Mouse (Mus musculus): ENCODE measurements around the gene Cherp. TPM values are rescaled to one million over a fixed set of nuclear protein-coding genes. Genes with fewer than 3 reads are reported as not detected.

The Cherp gene
- polyA plus RNA-seq, 1 experiment from 2014 or later: 58.2 TPM

- ATAC-seq: no peak
- WGBS: 63% methylated on average over 13 of the region's 13 CpGs
- H3K9ac ChIP-seq (replicated peaks; ENCODE audit: low read depth, low read length): no peak overlapping the region
These were observed 45.4 kb downstream of the Cherp start for GRCm38 (mm10) chr8:72429676-72430075.

GRCm38 (mm10) chr8:72422926-72423325 is 52.1 kb downstream of the Cherp start:
- H3K4me2 ChIP-seq (ENCODE audit: low read length): no peak overlapping the region
- no peaks in the 10 kb centered on the region for H3K36me3 ChIP-seq (ENCODE audit: control insufficient read depth, insufficient read depth)
- 44% methylated on average over 1 of the region's 1 CpGs for WGBS
- H3K27me3 ChIP-seq (replicated peaks; ENCODE audit: control insufficient read depth, insufficient read depth, low read length): no peaks in the 10 kb centered on the region
- H3K9ac ChIP-seq (replicated peaks; ENCODE audit: low read depth, low read length): no peak overlapping the region
- peaks cover 27% of the 10 kb centered on the region for H3K4me1 ChIP-seq (replicated peaks; ENCODE audit: control insufficient read depth, insufficient read depth, low read length)
- H3K9me3 ChIP-seq (ENCODE audit: control insufficient read depth, low read length): no peaks in the 10 kb centered on the region
- no peak for ATAC-seq
- H3K4me3 ChIP-seq (replicated peaks; ENCODE audit: low read length): no peak overlapping the region
- no peak overlapping the region for H3K27ac ChIP-seq (ENCODE audit: low read length)

More at GRCm38 (mm10) chr8:72429676-72430075, 45.4 kb downstream of the Cherp start:
- no peaks in the 10 kb centered on the region for H3K9me3 ChIP-seq (ENCODE audit: control insufficient read depth, low read length)
- H3K4me1 ChIP-seq (replicated peaks; ENCODE audit: control insufficient read depth, insufficient read depth, low read length): no peaks in the 10 kb centered on the region
- no peaks in the 10 kb centered on the region for H3K27me3 ChIP-seq (replicated peaks; ENCODE audit: control insufficient read depth, insufficient read depth, low read length)
- H3K36me3 ChIP-seq (ENCODE audit: control insufficient read depth, insufficient read depth): no peaks in the 10 kb centered on the region
- no peak overlapping the region for H3K4me2 ChIP-seq (ENCODE audit: low read length)
- H3K27ac ChIP-seq (ENCODE audit: low read length): no peak overlapping the region
- H3K4me3 ChIP-seq (replicated peaks; ENCODE audit: low read length): no peak overlapping the region

- Histone ChIP-seq H3K4me2 (ENCODE audit: low read length) (peak within 1 kb of the TSS; percentile 72), H3K4me3 (replicated peaks; ENCODE audit: low read length) (peak within 1 kb of the TSS; percentile 89), H3K27me3 (replicated peaks; ENCODE audit: control insufficient read depth, insufficient read depth, low read length) (no peaks in the 10 kb centered on the region), H3K36me3 (ENCODE audit: control insufficient read depth, insufficient read depth) (no peaks in the 10 kb centered on the region), H3K27ac (ENCODE audit: low read length) (peak within 1 kb of the TSS; percentile 90), H3K9ac (replicated peaks; ENCODE audit: low read depth, low read length) (peak within 1 kb of the TSS; percentile 94), H3K4me1 (replicated peaks; ENCODE audit: control insufficient read depth, insufficient read depth, low read length) (peaks cover 37% of the 10 kb centered on the region), H3K9me3 (ENCODE audit: control insufficient read depth, low read length) (no peaks in the 10 kb centered on the region)
- WGBS: under 1% methylated on average over 48 of the region's 48 CpGs
- ATAC-seq: peak; percentile 98
These were observed 53.4 kb downstream of the Cherp start, which contains the start of gene Eps15l1 for GRCm38 (mm10) chr8:72421362-72422335. Eps15l1 (minus strand) TSS chr8:72421460.

GRCm38 (mm10) chr8:72420571-72421361 is 54.3 kb downstream of the Cherp start:
- H3K4me1 ChIP-seq (replicated peaks; ENCODE audit: control insufficient read depth, insufficient read depth, low read length): peaks cover 41% of the 10 kb centered on the region
- peak; percentile 54 for ATAC-seq

GRCm38 (mm10) chr8:72418073-72418472 is 57.0 kb downstream of the Cherp start:
- H3K27me3 ChIP-seq (replicated peaks; ENCODE audit: control insufficient read depth, insufficient read depth, low read length): no peaks in the 10 kb centered on the region
- peaks cover 43% of the 10 kb centered on the region for H3K4me1 ChIP-seq (replicated peaks; ENCODE audit: control insufficient read depth, insufficient read depth, low read length)
- ATAC-seq: no peak
- H3K9ac ChIP-seq (replicated peaks; ENCODE audit: low read depth, low read length): no peak overlapping the region
- H3K36me3 ChIP-seq (ENCODE audit: control insufficient read depth, insufficient read depth): no peaks in the 10 kb centered on the region
- 97% methylated on average over 4 of the region's 4 CpGs for WGBS
- H3K9me3 ChIP-seq (ENCODE audit: control insufficient read depth, low read length): no peaks in the 10 kb centered on the region
- no peak overlapping the region for H3K27ac ChIP-seq (ENCODE audit: low read length)
- no peak overlapping the region for H3K4me2 ChIP-seq (ENCODE audit: low read length)
- no peak overlapping the region for H3K4me3 ChIP-seq (replicated peaks; ENCODE audit: low read length)

More at GRCm38 (mm10) chr8:72420571-72421361, 54.3 kb downstream of the Cherp start:
- Histone ChIP-seq H3K36me3 (ENCODE audit: control insufficient read depth, insufficient read depth) (no peaks in the 10 kb centered on the region), H3K27me3 (replicated peaks; ENCODE audit: control insufficient read depth, insufficient read depth, low read length) (no peaks in the 10 kb centered on the region), H3K27ac (ENCODE audit: low read length) (peak overlapping the region; percentile 90), H3K9ac (replicated peaks; ENCODE audit: low read depth, low read length) (peak overlapping the region; percentile 94), H3K9me3 (ENCODE audit: control insufficient read depth, low read length) (no peaks in the 10 kb centered on the region), H3K4me2 (ENCODE audit: low read length) (peak overlapping the region; percentile 72), H3K4me3 (replicated peaks; ENCODE audit: low read length) (peak overlapping the region; percentile 89)
- WGBS: under 1% methylated on average over 52 of the region's 73 CpGs

- Histone ChIP-seq H3K27ac (ENCODE audit: low read length) (no peak overlapping the region), H3K9ac (replicated peaks; ENCODE audit: low read depth, low read length) (no peak overlapping the region), H3K27me3 (replicated peaks; ENCODE audit: control insufficient read depth, insufficient read depth, low read length) (no peaks in the 10 kb centered on the region), H3K9me3 (ENCODE audit: control insufficient read depth, low read length) (no peaks in the 10 kb centered on the region), H3K36me3 (ENCODE audit: control insufficient read depth, insufficient read depth) (no peaks in the 10 kb centered on the region), H3K4me1 (replicated peaks; ENCODE audit: control insufficient read depth, insufficient read depth, low read length) (peaks cover 36% of the 10 kb centered on the region), H3K4me3 (replicated peaks; ENCODE audit: low read length) (no peak overlapping the region), H3K4me2 (ENCODE audit: low read length) (no peak overlapping the region)
- WGBS: 82% methylated on average over 2 of the region's 2 CpGs
- ATAC-seq: no peak
These were observed 59.8 kb downstream of the Cherp start for GRCm38 (mm10) chr8:72415252-72415651.

GRCm38 (mm10) chr8:72413839-72414238 is 61.2 kb downstream of the Cherp start:
- H3K4me2 ChIP-seq (ENCODE audit: low read length): no peak overlapping the region

More at GRCm38 (mm10) chr8:72413839-72414238, 61.2 kb downstream of the Cherp start:
- Histone ChIP-seq H3K4me3 (replicated peaks; ENCODE audit: low read length) (no peak overlapping the region), H3K27me3 (replicated peaks; ENCODE audit: control insufficient read depth, insufficient read depth, low read length) (no peaks in the 10 kb centered on the region), H3K27ac (ENCODE audit: low read length) (no peak overlapping the region), H3K4me1 (replicated peaks; ENCODE audit: control insufficient read depth, insufficient read depth, low read length) (peaks cover 25% of the 10 kb centered on the region), H3K36me3 (ENCODE audit: control insufficient read depth, insufficient read depth) (no peaks in the 10 kb centered on the region), H3K9ac (replicated peaks; ENCODE audit: low read depth, low read length) (no peak overlapping the region), H3K9me3 (ENCODE audit: control insufficient read depth, low read length) (no peaks in the 10 kb centered on the region)
- WGBS: 96% methylated on average over 7 of the region's 7 CpGs
- ATAC-seq: no peak

Measured in forebrain, embryonic 16.5 days (tissue).